Mouse (Mus musculus) embryonic facial prominence, embryonic 10.5 days (tissue): ENCODE results near the gene Abcg1. TPM values are rescaled to one million over a fixed set of nuclear protein-coding genes. Genes with fewer than 3 reads are reported as not detected.
A peak's percentile ranks its signal among the peaks of the same experiment; 100 is the strongest.

Experiments
- DNase-seq: peaks from one replicate; pipeline ENCODE4 v3.0.0-alpha.2; 2017; ENCODE audit warnings: low spot score
- H3K27ac ChIP-seq: fragments of 300-500 bp; sonication (generic); replicated peaks from 2 replicates; pipeline ENCODE4 v1.5.1; 2016; ENCODE audit warnings: mild to moderate bottlenecking
- H3K27me3 ChIP-seq: fragments of 300-500 bp; sonication (generic); replicated peaks from 2 replicates; pipeline ENCODE4 v1.6.1; 2016; ENCODE audit warnings: low read depth, mild to moderate bottlenecking; ENCODE audit not compliant: poor library complexity, severe bottlenecking
- H3K36me3 ChIP-seq: fragments of 300-500 bp; sonication (generic); replicated peaks from 2 replicates; pipeline ENCODE4 v1.6.1; 2016; ENCODE audit warnings: mild to moderate bottlenecking, moderate library complexity
- H3K4me1 ChIP-seq: fragments of 300-500 bp; sonication (generic); 2 replicates; pipeline ENCODE4 v1.6.1; 2016
- H3K4me3 ChIP-seq: fragments of 300-500 bp; sonication (generic); 2 replicates; pipeline ENCODE4 v1.5.1; 2016; ENCODE audit warnings: mild to moderate bottlenecking, moderate library complexity
- H3K9me3 ChIP-seq: fragments of 300-500 bp; sonication (generic); 2 replicates; pipeline ENCODE4 v1.6.1; 2016; ENCODE audit warnings: mild to moderate bottlenecking
- WGBS: fragments of 180-500 bp; shearing (Covaris S2); methylation state at CpG from one replicate; pipeline ENCODE4 v1.1.7; 2016; 5-methylcytosine and 5-hydroxymethylcytosine counted together
- polyA plus RNA-seq: library from polyadenylated mRNA; unstranded; fragments of >200 nt; fragmentation: Nextera tagmentation; extraction: Ambion mirVana; gene quantifications from 2 replicates; pipeline ENCODE4 v1.2.1, GENCODE M21; 2016

The Abcg1 gene
- polyA plus RNA-seq, 1 experiment from 2014 or later, result 10.1 TPM

- no peaks in the 10 kb centered on the region for H3K27me3 ChIP-seq
- WGBS, result 10% methylated on average over 8 of the region's 8 CpGs
- peaks cover 32% of the 10 kb centered on the region for H3K4me1 ChIP-seq
- H3K36me3 ChIP-seq, result no peaks in the 10 kb centered on the region
- no peak overlapping the region for H3K27ac ChIP-seq
- DNase-seq, result peak; percentile 87
- H3K4me3 ChIP-seq, result no peak overlapping the region
- H3K9me3 ChIP-seq, result no peaks in the 10 kb centered on the region
These were observed 64.5 kb downstream of the Abcg1 start for GRCm38 (mm10) chr17:31121975-31122374.

- Histone ChIP-seq H3K36me3 (no peaks in the 10 kb centered on the region), H3K9me3 (no peaks in the 10 kb centered on the region), H3K27ac (0 out of 2 replicates have a peak overlapping the region, but pooled peaks have one; percentile 14), H3K4me1 (peaks cover 26% of the 10 kb centered on the region), H3K27me3 (no peaks in the 10 kb centered on the region), H3K4me3 (no peak overlapping the region)
- 53% methylated on average over 9 of the region's 9 CpGs for WGBS
- no peak for DNase-seq
These were observed 68.2 kb downstream of the Abcg1 start for GRCm38 (mm10) chr17:31125548-31126266.

GRCm38 (mm10) chr17:31128708-31129318, 71.3 kb downstream of the Abcg1 start:
- Histone ChIP-seq H3K9me3 (no peaks in the 10 kb centered on the region), H3K4me3 (no peak overlapping the region), H3K27me3 (no peaks in the 10 kb centered on the region), H3K27ac (no peak overlapping the region), H3K4me1 (peaks cover 21% of the 10 kb centered on the region), H3K36me3 (no peaks in the 10 kb centered on the region)
- WGBS, result 83% methylated on average over 9 of the region's 9 CpGs
- DNase-seq, result no peak

DNA sequence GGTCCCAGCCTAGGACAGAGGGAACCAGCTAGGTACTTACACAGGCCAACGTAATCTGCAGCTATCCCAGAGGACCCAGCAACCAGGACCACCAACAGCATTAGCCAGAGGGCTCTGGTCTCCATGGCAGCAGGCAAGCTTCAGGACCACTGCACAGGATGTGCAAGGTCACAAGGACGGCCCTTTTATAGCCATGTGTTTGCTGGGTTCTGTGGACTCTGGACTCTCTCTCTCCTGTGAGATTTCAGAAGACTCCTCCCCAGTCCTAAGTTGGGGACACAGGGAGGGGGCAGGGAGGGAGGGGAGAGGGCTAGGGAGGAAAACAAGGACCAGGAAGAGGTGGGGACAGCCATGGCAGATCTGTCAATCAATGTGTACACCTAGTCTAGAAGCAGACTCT, 72.0 kb downstream of the Abcg1 start, which contains the start of gene Tff3:
Tff3 (minus strand) TSS at position 195 of the 400 bp plus-strand sequence.
- WGBS, result 20% methylated on average over 2 of the region's 2 CpGs
- Histone ChIP-seq H3K27ac (no peak within 1 kb of the TSS), H3K4me1 (peaks cover 21% of the 10 kb centered on the region), H3K36me3 (no peaks in the 10 kb centered on the region), H3K9me3 (no peaks in the 10 kb centered on the region), H3K4me3 (no peak within 1 kb of the TSS), H3K27me3 (no peaks in the 10 kb centered on the region)
- peak; percentile 40 for DNase-seq

DNA sequence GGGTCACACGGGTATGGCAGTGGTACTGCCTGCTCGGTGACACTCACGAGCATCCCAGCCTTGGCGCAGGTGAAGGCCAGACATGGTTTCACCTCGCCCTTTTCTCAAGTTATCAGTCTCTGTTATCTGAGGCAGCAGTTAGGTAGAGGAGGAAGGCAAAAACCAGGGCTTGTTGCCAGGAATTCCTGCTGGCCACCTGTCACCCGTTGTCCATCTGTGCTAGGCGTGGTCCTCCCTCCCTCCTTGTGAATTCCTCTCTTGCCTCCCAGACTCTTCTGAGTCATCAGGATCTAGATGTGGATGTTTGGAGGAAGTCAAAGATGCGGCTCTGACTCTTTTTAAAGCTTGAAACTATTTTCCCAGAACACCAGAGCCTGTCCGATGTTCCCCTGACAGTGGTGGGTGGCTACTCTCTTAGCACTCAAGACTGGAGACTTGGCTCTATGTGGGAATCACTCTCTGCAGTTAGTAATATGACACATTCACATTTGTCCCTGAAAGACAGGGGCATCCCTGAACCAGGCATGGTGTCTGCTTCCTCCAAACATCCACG, 73.9 kb downstream of the Abcg1 start:
- Histone ChIP-seq H3K4me3 (no peak overlapping the region), H3K27me3 (no peaks in the 10 kb centered on the region), H3K36me3 (no peaks in the 10 kb centered on the region), H3K4me1 (peaks cover 12% of the 10 kb centered on the region), H3K27ac (no peak overlapping the region; the same call in 1 of the 2 replicates), H3K9me3 (no peaks in the 10 kb centered on the region)
- 88% methylated on average over 10 of the region's 10 CpGs for WGBS
- DNase-seq, result no peak

- DNase-seq, result no peak
- Histone ChIP-seq H3K36me3 (no peaks in the 10 kb centered on the region), H3K27me3 (no peaks in the 10 kb centered on the region), H3K4me1 (peaks cover 12% of the 10 kb centered on the region), H3K4me3 (no peak overlapping the region), H3K27ac (no peak overlapping the region), H3K9me3 (no peaks in the 10 kb centered on the region)
- WGBS, result 82% methylated on average over 15 of the region's 15 CpGs
These were observed 76.3 kb downstream of the Abcg1 start for GRCm38 (mm10) chr17:31133776-31134175.

- H3K36me3 ChIP-seq, result no peaks in the 10 kb centered on the region
- no peaks in the 10 kb centered on the region for H3K9me3 ChIP-seq
- peaks cover 14% of the 10 kb centered on the region; the same call in 1 of the 2 replicates for H3K4me1 ChIP-seq
- H3K27ac ChIP-seq, result no peak overlapping the region
- no peak overlapping the region for H3K4me3 ChIP-seq
- H3K27me3 ChIP-seq, result no peaks in the 10 kb centered on the region
- no peak for DNase-seq
- 81% methylated on average over 6 of the region's 6 CpGs for WGBS
These were observed 77.4 kb downstream of the Abcg1 start for GRCm38 (mm10) chr17:31134913-31135312.

DNA sequence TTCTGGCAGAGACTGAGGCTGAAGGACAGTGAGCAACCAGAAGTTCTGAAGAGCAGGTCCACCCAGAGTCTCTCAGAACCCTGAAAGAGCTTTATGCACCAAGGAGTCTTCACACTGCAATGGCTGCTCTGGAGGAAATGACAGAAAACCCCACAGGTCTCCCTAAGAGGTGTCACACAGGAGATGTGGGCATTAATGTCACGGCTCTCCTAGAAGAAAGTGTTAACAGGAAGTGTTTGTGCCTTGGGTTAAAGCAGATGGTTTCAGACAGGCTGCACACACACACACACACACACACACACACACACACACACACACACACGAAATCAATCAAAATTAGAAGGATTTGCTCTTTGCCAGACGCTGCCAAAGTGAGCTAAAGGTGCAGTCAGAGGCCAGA, 78.8 kb downstream of the Abcg1 start:
- Histone ChIP-seq H3K4me1 (peaks cover 14% of the 10 kb centered on the region; the same call in 1 of the 2 replicates), H3K4me3 (no peak overlapping the region), H3K36me3 (no peaks in the 10 kb centered on the region), H3K9me3 (no peaks in the 10 kb centered on the region), H3K27me3 (no peaks in the 10 kb centered on the region), H3K27ac (no peak overlapping the region)
- no peak for DNase-seq
- WGBS, result 49% methylated on average over 3 of the region's 3 CpGs

DNA sequence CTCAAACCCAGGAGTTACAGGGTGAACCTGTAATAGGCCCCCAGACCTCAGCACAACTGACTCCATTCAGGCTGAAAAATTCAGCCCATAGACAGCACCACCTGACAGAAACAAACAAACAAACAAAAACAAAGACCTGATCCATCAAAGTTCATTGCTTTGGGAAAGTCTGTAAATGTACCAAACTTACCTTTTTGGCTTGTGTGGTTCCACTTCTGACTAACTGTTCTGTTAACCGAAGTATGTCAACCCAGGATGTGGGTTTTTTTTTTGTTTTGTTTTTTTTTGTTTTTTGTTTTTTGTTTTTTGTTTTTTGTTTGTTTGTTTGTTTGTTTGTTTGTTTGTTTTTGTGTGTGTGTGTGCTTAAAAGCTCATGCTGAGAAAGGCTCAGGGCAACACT, 79.3 kb downstream of the Abcg1 start:
- Histone ChIP-seq H3K4me3 (no peak overlapping the region), H3K27ac (no peak overlapping the region), H3K4me1 (peaks cover 14% of the 10 kb centered on the region; the same call in 1 of the 2 replicates), H3K27me3 (no peaks in the 10 kb centered on the region), H3K9me3 (no peaks in the 10 kb centered on the region), H3K36me3 (no peaks in the 10 kb centered on the region)
- no peak for DNase-seq
- 90% methylated on average over 1 of the region's 1 CpGs for WGBS

GRCm38 (mm10) chr17:31138398-31138797, 80.9 kb downstream of the Abcg1 start:
- peak; percentile 58 for DNase-seq
- no peak overlapping the region for H3K27ac ChIP-seq
- H3K4me3 ChIP-seq, result no peak overlapping the region
- H3K4me1 ChIP-seq, result peaks cover 14% of the 10 kb centered on the region; the same call in 1 of the 2 replicates
- H3K9me3 ChIP-seq, result no peaks in the 10 kb centered on the region
- 18% methylated on average over 5 of the region's 5 CpGs for WGBS
- no peaks in the 10 kb centered on the region for H3K27me3 ChIP-seq
- no peaks in the 10 kb centered on the region for H3K36me3 ChIP-seq

DNA sequence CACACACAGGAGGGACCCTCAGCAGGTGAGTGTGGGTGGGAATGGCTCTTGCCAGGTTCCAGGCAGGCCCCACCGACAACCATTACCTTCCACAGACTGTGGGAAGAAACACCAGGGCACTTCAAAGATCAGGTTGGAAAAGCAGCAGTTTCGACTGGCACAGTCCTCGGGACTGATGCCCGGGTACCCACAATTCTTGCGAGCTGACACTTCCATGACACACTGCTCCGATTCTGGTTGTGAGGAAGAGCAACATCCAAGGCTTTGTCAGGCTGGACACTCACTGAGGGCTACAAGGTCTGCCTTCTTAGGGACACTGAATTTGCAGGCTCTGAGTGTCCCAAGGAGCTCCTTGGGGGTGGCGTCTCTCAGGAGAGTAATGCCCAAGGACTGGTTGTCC, 84.6 kb downstream of the Abcg1 start:
- DNase-seq, result no peak
- no peaks in the 10 kb centered on the region for H3K36me3 ChIP-seq
- H3K27ac ChIP-seq, result no peak overlapping the region
- 0 out of 2 replicates have a peak, but pooled peaks cover 3% of the 10 kb centered on the region for H3K27me3 ChIP-seq
- no peak overlapping the region for H3K4me3 ChIP-seq
- no peaks in the 10 kb centered on the region for H3K9me3 ChIP-seq
- WGBS, result 93% methylated on average over 7 of the region's 7 CpGs
- H3K4me1 ChIP-seq, result 0 out of 2 replicates have a peak, but pooled peaks cover 10% of the 10 kb centered on the region

DNA sequence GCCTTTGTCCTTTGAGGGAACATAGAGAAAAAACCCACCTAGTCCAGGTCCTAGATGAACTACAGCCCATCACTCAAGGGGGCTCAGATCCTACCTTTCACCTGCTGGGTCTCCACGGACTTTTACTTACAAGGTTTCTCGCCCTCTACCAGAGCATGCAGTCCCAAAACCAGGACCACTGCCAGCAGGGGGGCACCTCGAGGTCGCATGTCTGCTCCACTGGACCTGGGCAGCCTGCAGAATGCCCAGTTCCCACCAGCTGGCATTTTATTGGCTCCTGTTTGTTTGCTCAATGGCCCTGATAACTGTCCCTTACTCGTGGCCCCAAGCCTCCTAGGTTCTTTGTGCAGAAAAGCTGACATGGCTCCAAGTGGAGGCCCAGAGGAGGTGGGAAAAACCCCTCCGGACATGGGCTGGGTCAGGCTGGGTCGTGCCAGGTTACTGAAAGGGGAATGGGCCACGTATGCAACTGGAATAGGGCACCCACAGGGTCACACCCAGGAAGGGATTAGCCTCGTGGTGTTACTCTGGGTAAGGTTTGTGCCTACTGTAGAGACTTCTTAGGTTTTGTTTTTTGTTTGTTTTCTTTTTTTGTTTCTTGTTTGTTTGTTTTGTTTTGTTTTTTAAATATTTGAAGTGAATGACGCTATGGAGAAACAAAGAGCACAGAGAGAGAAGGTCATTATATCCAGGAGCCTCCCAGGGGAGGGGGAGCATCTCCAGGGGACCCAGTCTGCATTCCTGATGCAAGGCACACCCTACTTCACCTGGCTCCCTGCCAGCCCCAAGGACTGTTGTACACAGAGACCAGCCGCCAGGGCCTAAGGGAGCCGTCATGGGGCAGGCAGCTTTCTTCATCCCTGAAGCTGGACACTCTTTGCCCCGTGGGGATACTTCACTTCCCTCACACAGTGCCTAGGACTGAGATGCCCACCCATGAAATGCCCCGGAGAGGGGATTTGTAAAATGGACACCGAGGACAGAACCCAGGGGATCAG, 86.9 kb downstream of the Abcg1 start, which contains the start of gene Tff2:
Tff2 (minus strand) TSS at position 243 of the 998 bp plus-strand sequence.
- 71% methylated on average over 15 of the region's 15 CpGs for WGBS
- H3K4me3 ChIP-seq, result no peak within 1 kb of the TSS

More for the DNA sequence above, 86.9 kb downstream of the Abcg1 start, which contains the start of gene Tff2:
- H3K4me1 ChIP-seq, result 0 out of 2 replicates have a peak, but pooled peaks cover 4% of the 10 kb centered on the region
- H3K36me3 ChIP-seq, result no peaks in the 10 kb centered on the region
- 0 out of 2 replicates have a peak, but pooled peaks cover 3% of the 10 kb centered on the region for H3K27me3 ChIP-seq
- H3K9me3 ChIP-seq, result no peaks in the 10 kb centered on the region
- H3K27ac ChIP-seq, result no peak within 1 kb of the TSS
- no peak for DNase-seq
